Mouse (Mus musculus): ENCODE results near the gene Pelo. TPM values are rescaled to one million over a fixed set of nuclear protein-coding genes. Genes with fewer than 3 reads are reported as not detected.

Pelo gene
- polyA plus RNA-seq, 1 experiment from 2014 or later: 5.6 TPM

DNA sequence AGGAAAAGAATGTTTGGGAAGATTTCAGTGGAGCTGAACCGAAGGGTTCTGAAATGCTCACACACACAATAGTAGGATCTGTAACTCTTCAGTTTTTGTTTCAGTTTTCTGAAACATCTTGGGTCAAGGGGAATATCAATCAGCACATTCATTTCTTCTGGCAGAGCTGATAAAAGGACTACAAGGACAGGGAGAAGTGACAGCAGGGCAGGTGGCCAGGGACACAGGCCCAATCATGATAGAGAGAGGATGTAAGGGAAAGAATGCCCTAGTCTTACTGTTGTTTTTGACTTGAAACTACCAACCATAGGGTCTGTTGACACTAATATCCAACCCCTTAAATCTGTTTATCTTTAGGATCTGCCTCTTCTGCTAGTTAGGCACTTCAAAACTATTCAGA is 34.5 kb upstream of the Pelo start:
- no peak overlapping the region for H3K4me2 ChIP-seq (ENCODE audit: low read length)
- H3K4me1 ChIP-seq (ENCODE audit: control insufficient read depth, insufficient read depth, low read length): no peaks in the 10 kb centered on the region
- H3K9me3 ChIP-seq (replicated peaks; ENCODE audit: control insufficient read depth, low read length): no peaks in the 10 kb centered on the region
- H3K4me3 ChIP-seq (ENCODE audit: low read depth, low read length): no peak overlapping the region
- no peaks in the 10 kb centered on the region for H3K27me3 ChIP-seq (replicated peaks; ENCODE audit: control insufficient read depth, insufficient read depth, low read length)
- no peak overlapping the region for H3K27ac ChIP-seq (ENCODE audit: low read depth, low read length)
- ATAC-seq: no peak
- 90% methylated on average over 1 of the region's 1 CpGs for WGBS
- no peak for DNase-seq (ENCODE audit: low spot score)
- no peak overlapping the region for H3K9ac ChIP-seq (ENCODE audit: low read length)
- no peaks in the 10 kb centered on the region for H3K36me3 ChIP-seq (ENCODE audit: control insufficient read depth, insufficient read depth, low read length)

DNA sequence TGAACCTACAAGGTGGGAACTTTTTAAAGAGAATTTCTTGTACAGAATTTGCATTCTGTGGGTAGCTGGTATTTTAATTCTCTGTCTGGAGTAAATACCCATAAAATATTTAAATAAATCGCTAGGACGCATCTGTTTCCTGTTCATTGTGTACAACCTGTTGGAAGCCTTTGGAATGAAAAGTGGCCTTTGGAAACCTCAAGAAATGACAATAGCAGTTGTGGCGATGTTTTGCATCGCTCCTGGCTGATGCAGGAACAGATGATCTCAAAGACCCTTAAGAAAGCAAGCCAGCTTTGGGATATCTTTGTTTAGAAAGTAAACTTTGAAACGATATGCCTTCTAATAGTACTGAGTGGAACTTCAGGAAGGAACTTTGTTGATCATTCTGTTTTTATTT is 28.8 kb upstream of the Pelo start:
- H3K4me2 ChIP-seq (ENCODE audit: low read length): no peak overlapping the region
- ATAC-seq: no peak
- H3K9ac ChIP-seq (ENCODE audit: low read length): no peak overlapping the region
- no peak overlapping the region for H3K27ac ChIP-seq (ENCODE audit: low read depth, low read length)
- 60% methylated on average over 5 of the region's 5 CpGs for WGBS
- no peaks in the 10 kb centered on the region for H3K9me3 ChIP-seq (replicated peaks; ENCODE audit: control insufficient read depth, low read length)
- H3K4me3 ChIP-seq (ENCODE audit: low read depth, low read length): no peak overlapping the region
- H3K36me3 ChIP-seq (ENCODE audit: control insufficient read depth, insufficient read depth, low read length): no peaks in the 10 kb centered on the region
- DNase-seq (ENCODE audit: low spot score): no peak
- no peaks in the 10 kb centered on the region for H3K4me1 ChIP-seq (ENCODE audit: control insufficient read depth, insufficient read depth, low read length)
- no peaks in the 10 kb centered on the region for H3K27me3 ChIP-seq (replicated peaks; ENCODE audit: control insufficient read depth, insufficient read depth, low read length)

DNA sequence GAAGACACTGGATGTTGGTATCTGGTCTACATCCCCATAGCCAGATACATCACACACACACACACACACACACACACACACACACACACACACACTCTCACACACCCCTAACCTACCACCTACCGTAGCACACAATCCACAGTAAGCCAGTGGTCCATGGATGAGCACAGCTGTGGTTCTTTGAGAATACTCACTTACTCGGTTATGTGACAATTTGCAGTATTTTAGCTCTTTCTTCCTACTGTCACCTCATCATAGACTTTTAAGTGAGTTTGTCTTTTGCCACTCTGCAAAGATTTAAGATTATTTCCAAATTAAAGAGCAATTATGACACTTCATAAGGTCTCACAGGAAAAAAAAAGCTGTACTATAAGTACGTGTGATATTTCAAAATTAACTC is 28.2 kb upstream of the Pelo start:
- H3K9ac ChIP-seq (ENCODE audit: low read length): no peak overlapping the region
- no peak overlapping the region for H3K4me3 ChIP-seq (ENCODE audit: low read depth, low read length)
- DNase-seq (ENCODE audit: low spot score) (no peak), ATAC-seq (no peak)
- no peak overlapping the region for H3K4me2 ChIP-seq (ENCODE audit: low read length)
- WGBS: 88% methylated on average over 3 of the region's 3 CpGs
- no peaks in the 10 kb centered on the region for H3K4me1 ChIP-seq (ENCODE audit: control insufficient read depth, insufficient read depth, low read length)
- H3K27ac ChIP-seq (ENCODE audit: low read depth, low read length): no peak overlapping the region
- no peaks in the 10 kb centered on the region for H3K9me3 ChIP-seq (replicated peaks; ENCODE audit: control insufficient read depth, low read length)
- H3K36me3 ChIP-seq (ENCODE audit: control insufficient read depth, insufficient read depth, low read length): no peaks in the 10 kb centered on the region
- no peaks in the 10 kb centered on the region for H3K27me3 ChIP-seq (replicated peaks; ENCODE audit: control insufficient read depth, insufficient read depth, low read length)

DNA sequence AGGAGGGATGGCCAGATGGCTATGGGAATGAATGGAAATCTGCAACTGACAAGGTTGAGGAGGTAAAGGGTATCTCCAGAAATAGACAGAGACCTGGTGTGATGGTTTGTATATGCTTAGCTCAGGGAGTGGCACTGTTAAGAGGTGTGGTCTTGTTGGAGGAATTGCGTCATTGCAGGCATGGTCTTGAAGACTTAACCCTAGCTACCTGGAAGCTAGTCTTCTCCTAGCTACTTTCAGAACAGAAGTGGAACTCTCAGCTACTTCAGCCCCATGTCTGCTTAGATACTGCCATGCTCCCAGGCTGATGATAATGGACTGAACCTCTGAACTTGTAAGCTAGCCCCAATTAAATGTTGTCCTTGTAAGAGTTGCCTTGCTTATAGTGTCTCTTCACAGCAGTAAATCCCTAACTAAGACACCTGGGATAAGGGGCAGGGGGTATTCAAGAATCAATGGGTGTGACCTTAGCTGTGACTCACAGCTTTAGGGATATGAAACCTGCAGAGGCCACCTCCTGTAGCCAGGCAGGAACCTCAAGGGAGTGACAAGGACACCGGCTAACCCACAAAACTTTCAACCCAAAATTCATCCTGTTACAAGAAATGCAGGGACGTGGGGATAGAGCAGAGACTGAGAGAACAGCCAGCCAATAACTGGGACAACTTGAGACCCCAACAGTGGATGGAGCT is 27.1 kb upstream of the Pelo start:
- ATAC-seq: no peak

DNA sequence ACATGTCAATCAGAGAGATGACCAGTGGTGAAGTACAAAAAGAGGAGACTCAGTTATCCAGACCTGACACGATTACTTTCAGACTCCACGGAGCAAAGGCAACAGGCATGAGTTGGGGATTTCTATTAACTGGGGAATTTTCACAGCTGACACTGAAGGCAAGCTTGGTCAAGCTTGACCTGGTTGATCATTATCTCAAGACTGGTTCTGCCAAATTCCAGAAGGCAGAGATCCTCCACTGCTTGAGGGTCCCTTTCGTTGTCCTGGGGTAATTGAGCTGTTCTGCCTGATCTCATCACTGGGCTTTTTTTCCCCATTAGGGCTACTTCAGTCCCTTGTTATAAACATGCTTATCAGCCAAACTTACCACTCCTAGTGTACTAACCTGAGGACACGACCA is 19.6 kb upstream of the Pelo start:
- no peaks in the 10 kb centered on the region for H3K36me3 ChIP-seq (ENCODE audit: control insufficient read depth, insufficient read depth, low read length)
- H3K4me3 ChIP-seq (ENCODE audit: low read depth, low read length): no peak overlapping the region
- WGBS: 85% methylated on average over 4 of the region's 4 CpGs
- no peaks in the 10 kb centered on the region for H3K4me1 ChIP-seq (ENCODE audit: control insufficient read depth, insufficient read depth, low read length)
- H3K27ac ChIP-seq (ENCODE audit: low read depth, low read length): no peak overlapping the region
- no peak overlapping the region for H3K4me2 ChIP-seq (ENCODE audit: low read length)
- no peaks in the 10 kb centered on the region for H3K27me3 ChIP-seq (replicated peaks; ENCODE audit: control insufficient read depth, insufficient read depth, low read length)
- DNase-seq (ENCODE audit: low spot score): no peak
- H3K9me3 ChIP-seq (replicated peaks; ENCODE audit: control insufficient read depth, low read length): no peaks in the 10 kb centered on the region
- no peak for ATAC-seq
- no peak overlapping the region for H3K9ac ChIP-seq (ENCODE audit: low read length)

More for the DNA sequence above, 27.1 kb upstream of the Pelo start:
- Histone ChIP-seq H3K4me2 (ENCODE audit: low read length) (no peak overlapping the region), H3K4me3 (ENCODE audit: low read depth, low read length) (no peak overlapping the region), H3K27me3 (replicated peaks; ENCODE audit: control insufficient read depth, insufficient read depth, low read length) (no peaks in the 10 kb centered on the region), H3K27ac (ENCODE audit: low read depth, low read length) (no peak overlapping the region), H3K9ac (ENCODE audit: low read length) (no peak overlapping the region), H3K36me3 (ENCODE audit: control insufficient read depth, insufficient read depth, low read length) (no peaks in the 10 kb centered on the region), H3K4me1 (ENCODE audit: control insufficient read depth, insufficient read depth, low read length) (no peaks in the 10 kb centered on the region), H3K9me3 (replicated peaks; ENCODE audit: control insufficient read depth, low read length) (no peaks in the 10 kb centered on the region)
- 84% methylated on average over 3 of the region's 3 CpGs for WGBS
- no peak for DNase-seq (ENCODE audit: low spot score)

DNA sequence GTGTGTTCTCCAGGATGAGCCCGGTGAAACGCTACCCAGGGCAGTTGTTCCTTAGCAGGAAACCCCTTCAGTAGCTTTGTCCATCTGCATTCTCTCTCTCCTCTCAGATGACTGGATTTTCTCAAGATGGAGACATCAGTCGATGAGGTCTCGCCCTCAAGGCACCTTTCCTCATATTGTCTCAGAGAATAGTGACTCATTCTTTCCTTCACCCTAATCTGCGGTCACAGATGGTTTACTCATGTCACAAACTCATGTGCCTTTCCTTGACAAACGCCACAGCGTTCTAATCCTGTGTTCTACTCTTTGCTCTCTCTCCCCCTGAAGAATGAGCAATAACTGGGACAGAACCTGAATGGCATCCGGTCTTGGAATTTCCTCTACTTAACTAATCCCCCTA is 17.4 kb upstream of the Pelo start:
- H3K27me3 ChIP-seq (replicated peaks; ENCODE audit: control insufficient read depth, insufficient read depth, low read length): no peaks in the 10 kb centered on the region
- H3K9me3 ChIP-seq (replicated peaks; ENCODE audit: control insufficient read depth, low read length): no peaks in the 10 kb centered on the region
- no peak for ATAC-seq
- no peak overlapping the region for H3K4me3 ChIP-seq (ENCODE audit: low read depth, low read length)
- no peak overlapping the region for H3K4me2 ChIP-seq (ENCODE audit: low read length)
- no peak overlapping the region for H3K27ac ChIP-seq (ENCODE audit: low read depth, low read length)
- no peaks in the 10 kb centered on the region for H3K4me1 ChIP-seq (ENCODE audit: control insufficient read depth, insufficient read depth, low read length)
- 92% methylated on average over 8 of the region's 8 CpGs for WGBS
- no peak overlapping the region for H3K9ac ChIP-seq (ENCODE audit: low read length)
- H3K36me3 ChIP-seq (ENCODE audit: control insufficient read depth, insufficient read depth, low read length): no peaks in the 10 kb centered on the region
- no peak for DNase-seq (ENCODE audit: low spot score)

DNA sequence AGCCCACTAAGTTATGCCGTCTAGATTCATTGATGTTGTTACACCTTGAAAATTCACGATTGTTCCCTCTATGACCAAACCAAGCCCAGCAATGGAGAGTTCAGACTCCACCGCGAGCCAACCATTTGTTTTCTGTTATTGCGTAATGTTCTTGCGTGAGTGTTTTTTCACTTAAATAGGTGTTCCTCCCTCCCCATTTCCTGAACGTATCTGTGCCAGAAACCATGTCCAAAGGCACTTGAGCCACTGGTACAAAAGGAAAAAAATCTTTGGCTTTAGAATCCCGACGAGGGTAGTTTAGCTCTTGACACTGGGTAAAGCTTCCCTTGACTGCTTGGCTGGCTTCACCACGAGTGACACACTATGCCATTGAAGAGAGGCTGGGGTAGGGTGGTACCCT is 16.2 kb upstream of the Pelo start:
- Histone ChIP-seq H3K9ac (ENCODE audit: low read length) (no peak overlapping the region), H3K27ac (ENCODE audit: low read depth, low read length) (no peak overlapping the region), H3K36me3 (ENCODE audit: control insufficient read depth, insufficient read depth, low read length) (no peaks in the 10 kb centered on the region), H3K4me1 (ENCODE audit: control insufficient read depth, insufficient read depth, low read length) (peaks cover 5% of the 10 kb centered on the region), H3K4me3 (ENCODE audit: low read depth, low read length) (no peak overlapping the region), H3K4me2 (ENCODE audit: low read length) (no peak overlapping the region), H3K27me3 (replicated peaks; ENCODE audit: control insufficient read depth, insufficient read depth, low read length) (peaks cover 7% of the 10 kb centered on the region), H3K9me3 (replicated peaks; ENCODE audit: control insufficient read depth, low read length) (no peaks in the 10 kb centered on the region)
- ATAC-seq: no peak
- WGBS: 89% methylated on average over 10 of the region's 10 CpGs
- no peak for DNase-seq (ENCODE audit: low spot score)

DNA sequence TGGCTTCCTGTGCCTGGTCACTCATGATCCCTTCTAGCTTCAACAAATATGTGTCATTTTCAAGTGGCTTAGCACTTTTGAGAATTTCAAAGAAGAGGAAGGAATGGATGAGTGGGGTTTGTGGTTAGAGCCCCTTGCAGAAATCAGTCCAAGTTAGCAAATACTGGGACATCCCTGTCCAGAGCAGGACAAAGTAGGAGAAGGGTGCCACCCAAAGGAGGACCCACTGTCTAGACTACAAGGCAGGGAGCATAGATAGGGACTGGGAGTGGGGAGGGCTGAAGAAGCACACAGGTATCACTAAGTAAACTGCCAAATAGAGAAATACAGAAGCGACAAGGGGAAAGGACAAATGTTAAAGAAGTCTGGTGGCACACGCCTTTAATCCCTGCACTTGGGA is 12.8 kb upstream of the Pelo start:
- Histone ChIP-seq H3K9me3 (replicated peaks; ENCODE audit: control insufficient read depth, low read length) (no peaks in the 10 kb centered on the region), H3K9ac (ENCODE audit: low read length) (no peak overlapping the region), H3K27me3 (replicated peaks; ENCODE audit: control insufficient read depth, insufficient read depth, low read length) (peaks cover 16% of the 10 kb centered on the region), H3K4me3 (ENCODE audit: low read depth, low read length) (no peak overlapping the region), H3K4me2 (ENCODE audit: low read length) (no peak overlapping the region), H3K27ac (ENCODE audit: low read depth, low read length) (no peak overlapping the region), H3K4me1 (ENCODE audit: control insufficient read depth, insufficient read depth, low read length) (peaks cover 10% of the 10 kb centered on the region), H3K36me3 (ENCODE audit: control insufficient read depth, insufficient read depth, low read length) (no peaks in the 10 kb centered on the region)
- ATAC-seq: no peak
- 100% methylated on average over 2 of the region's 2 CpGs for WGBS
- DNase-seq (ENCODE audit: low spot score): no peak

DNA sequence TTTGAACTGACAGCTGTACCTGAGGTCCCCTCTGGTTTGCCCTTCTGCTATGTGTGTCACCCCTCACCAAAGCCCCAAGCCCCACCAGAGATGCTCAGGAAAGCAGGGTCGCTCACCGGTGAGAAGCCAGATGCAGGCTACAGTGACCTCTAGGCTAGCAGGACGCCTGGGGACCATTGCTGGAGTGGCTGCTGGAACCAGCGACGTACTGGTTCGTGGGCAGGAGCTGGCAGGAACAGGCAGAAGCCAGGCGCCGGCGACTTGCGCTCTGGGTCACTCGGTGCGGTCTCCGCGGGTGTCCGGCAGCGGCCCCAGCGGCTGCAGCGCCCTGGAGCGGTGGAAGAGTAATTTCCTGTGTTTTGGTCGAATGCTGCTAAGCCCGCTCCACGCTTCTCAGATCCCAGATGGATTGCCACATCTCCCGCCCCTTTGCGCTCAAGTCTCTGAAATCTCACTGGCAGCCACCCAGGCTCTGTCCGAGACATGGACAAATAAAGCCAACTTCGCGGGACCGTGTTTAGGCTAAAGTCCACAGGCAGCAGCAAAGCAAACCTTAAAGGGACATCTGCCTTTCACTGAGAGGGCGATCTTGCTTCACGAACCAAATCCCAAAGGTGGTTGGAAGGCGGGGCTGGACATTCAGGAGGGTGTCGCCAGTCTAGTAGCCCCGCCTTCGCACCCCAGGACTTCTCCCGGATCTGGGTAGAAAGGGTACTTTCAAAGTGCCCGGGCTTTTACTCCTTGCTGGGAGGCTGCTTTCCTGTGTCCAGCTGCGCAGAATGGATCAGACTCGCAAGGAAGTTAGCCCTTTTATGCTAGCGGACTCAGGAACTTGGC is 11.6 kb upstream of the Pelo start, which contains the start of the genes Gm49395 and Itga1:
Gene Gm49395, minus strand, starts transcription at position 567 of the 837 bp plus-strand sequence.
Gene Itga1, minus strand, starts transcription at position 610 of the 837 bp plus-strand sequence.
- under 1% methylated on average over 39 of the region's 39 CpGs for WGBS
- Histone ChIP-seq H3K4me1 (ENCODE audit: control insufficient read depth, insufficient read depth, low read length) (peaks cover 10% of the 10 kb centered on the region), H3K36me3 (ENCODE audit: control insufficient read depth, insufficient read depth, low read length) (no peaks in the 10 kb centered on the region), H3K4me3 (ENCODE audit: low read depth, low read length) (peak within 1 kb of the TSS; percentile 43), H3K4me2 (ENCODE audit: low read length) (peak within 1 kb of the TSS; percentile 86), H3K9me3 (replicated peaks; ENCODE audit: control insufficient read depth, low read length) (no peaks in the 10 kb centered on the region), H3K9ac (ENCODE audit: low read length) (peak within 1 kb of the TSS; percentile 61), H3K27me3 (replicated peaks; ENCODE audit: control insufficient read depth, insufficient read depth, low read length) (peaks cover 16% of the 10 kb centered on the region), H3K27ac (ENCODE audit: low read depth, low read length) (0 out of 2 replicates have a peak within 1 kb of the TSS, but pooled peaks have one; percentile 27)
- DNase-seq (ENCODE audit: low spot score) (peak; percentile 66), ATAC-seq (peak; percentile 81)
